In the genomic region with DNA sequence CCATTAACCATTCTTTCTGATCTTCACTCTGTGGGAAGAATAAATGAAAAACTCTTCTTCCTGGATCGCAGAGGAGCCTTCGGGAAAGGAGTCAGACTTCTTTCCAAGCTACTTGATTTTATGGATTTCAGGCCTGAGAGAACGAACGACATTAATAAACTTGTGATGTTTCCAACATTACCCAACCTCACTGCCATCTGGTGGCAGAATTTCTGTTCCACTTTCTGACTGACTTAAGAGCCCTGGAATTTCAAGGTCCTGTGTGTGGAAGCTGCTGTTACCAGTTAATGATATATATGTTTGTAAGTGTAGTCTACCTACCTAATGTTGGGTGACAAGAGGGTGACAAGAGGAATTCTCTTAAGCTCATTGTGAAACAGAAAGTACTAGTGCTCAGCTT, we compare ENCODE assay signal across 8 mouse cellular contexts.
DNase-seq lines count a peak whose midpoint lies in the region.
"Had no signal": no experiment of that assay in that cellular context is flagged by ENCODE, and none has a peak within 500 bp of the region (broad histone marks: within the 10 kb centered on the region; RNA-seq: fewer than 3 reads in every experiment).

No protein-coding gene starts in this region.

- DNase-seq in heart, adult 11 months: peak; percentile 39
- DNase-seq in heart, adult 9 months (ENCODE audit: low spot score in 2 of 2): no peak
- DNase-seq in layer of hippocampus, adult 11-12 months (ENCODE audit: low spot score): peak; percentile 40
- no peak for DNase-seq in layer of hippocampus, postnatal 36 days
- DNase-seq in 3T3-L1 (ENCODE audit: low read depth, low spot score) (peak; percentile 22), NIH3T3 (ENCODE audit: low read depth) (peak; percentile 12)
- DNase-seq in right cerebral cortex, postnatal 25 days: no peak
- DNase-seq: right cerebral cortex, postnatal 4 days had no signal

Comparison
In these comparisons a context has a peak if more than half of its experiments do, and no peak if none do; other contexts are left out.
1. DNase-seq: peak in heart, adult 11 months (single experiment), layer of hippocampus, adult 11-12 months (single experiment), 3T3-L1 (single experiment) and NIH3T3 (single experiment); none in heart, adult 9 months (0 of 2), layer of hippocampus, postnatal 36 days (0 of 2) and right cerebral cortex, postnatal 25 days (single experiment).